Mouse (Mus musculus) heart, adult 2 months (tissue): ENCODE data around the gene Abcc1. TPM values are rescaled to one million over a fixed set of nuclear protein-coding genes. Genes with fewer than 3 reads are reported as not detected.

Experiments
- DNase-seq, 2 experiments: peaks; one replicate each; pipeline ENCODE4 v3.0.0; 2021
- H3K27ac ChIP-seq: fragments of 200-600 bp; 2 replicates; pipeline ENCODE4 v1.8.1; 2022
- H3K27me3 ChIP-seq: fragments of 200-500 bp; 2 replicates; pipeline ENCODE4 v1.6.1; 2012; ENCODE audit warnings: mild to moderate bottlenecking, low read length, inconsistent platforms, mixed read lengths; ENCODE audit not compliant: control insufficient read depth, insufficient read depth
- H3K36me3 ChIP-seq: fragments of 200-500 bp; 2 replicates; pipeline ENCODE4 v1.6.1; 2012; ENCODE audit warnings: low read length, inconsistent platforms; ENCODE audit not compliant: control insufficient read depth, insufficient read depth
- H3K4me1 ChIP-seq: fragments of 200-500 bp; 2 replicates; pipeline ENCODE4 v1.6.1; 2011; ENCODE audit warnings: low read length; ENCODE audit not compliant: control insufficient read depth, insufficient read depth
- H3K4me3 ChIP-seq: fragments of 200-600 bp; 2 replicates; pipeline ENCODE4 v1.8.1; 2022
- H3K79me2 ChIP-seq: fragments of 200-500 bp; replicated peaks from 2 replicates; pipeline ENCODE4 v1.6.1; 2012; ENCODE audit warnings: mild to moderate bottlenecking, inconsistent platforms, low read length, moderate library complexity, mixed read lengths; ENCODE audit not compliant: control insufficient read depth, insufficient read depth
- H3K9ac ChIP-seq: fragments of 200-500 bp; 2 replicates; pipeline ENCODE4 v1.6.1; 2012; ENCODE audit warnings: low read depth, mild to moderate bottlenecking, control low read depth, inconsistent platforms, low read length, mixed read lengths
- CTCF ChIP-seq: fragments of 200-600 bp; IDR thresholded peaks from 2 replicates; pipeline ENCODE4 v1.8.1; 2022; ENCODE audit warnings: antibody characterized with exemption, mild to moderate bottlenecking, moderate library complexity
- EP300 ChIP-seq: fragments of 200-500 bp; IDR thresholded peaks from 2 replicates; pipeline ENCODE4 v1.6.1; 2011; ENCODE audit warnings: low read depth, low read length, control low read depth; ENCODE audit not compliant: insufficient read depth
- POLR2A ChIP-seq: fragments of 200-500 bp; IDR thresholded peaks from 2 replicates; pipeline ENCODE4 v1.6.1; 2011; ENCODE audit warnings: mild to moderate bottlenecking, low read depth, low read length, control low read depth; ENCODE audit not compliant: insufficient read depth
- WGBS: fragments of 180-500 bp; shearing (Covaris S2); methylation state at CpG from one replicate; pipeline ENCODE4 v1.1.7; 2018; 5-methylcytosine and 5-hydroxymethylcytosine counted together
- intact Hi-C: fragments of 180-260 bp; cut with DNase I; formaldehyde crosslinking; loops from one replicate; pipeline ENCODE4 v1.15.1; 2025
- polyA plus RNA-seq: library from polyadenylated mRNA; depleted of rRNA; stranded (reverse); fragments of >200 nt; gene quantifications from 2 replicates; pipeline ENCODE4 v1.2.3, GENCODE M21; 2012
- total RNA-seq, 2 experiments: library from RNA; stranded (reverse); gene quantifications; 2 replicates each; pipeline ENCODE4 v1.2.3; 2021

Gene Abcc1
- total and polyA plus RNA-seq, 3 experiments: 14.4 to 37.5 (median 21.4) TPM

DNA sequence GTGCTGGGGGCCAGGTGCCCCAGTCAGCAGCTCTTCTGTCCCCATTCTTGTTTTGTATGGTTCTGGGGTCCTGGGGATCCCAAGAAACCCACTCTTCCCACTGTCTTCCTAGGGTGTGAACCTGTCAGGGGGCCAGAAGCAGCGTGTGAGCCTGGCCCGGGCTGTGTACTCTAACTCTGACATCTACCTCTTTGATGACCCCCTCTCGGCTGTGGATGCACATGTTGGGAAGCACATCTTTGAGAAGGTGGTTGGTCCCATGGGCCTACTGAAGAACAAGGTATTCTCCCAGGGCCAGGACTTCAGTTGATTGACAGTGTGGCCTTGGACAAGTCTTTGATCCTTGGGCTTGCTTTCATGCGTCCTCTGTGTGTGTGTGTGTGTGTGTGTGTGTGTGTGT, 86.0 kb downstream of the Abcc1 start:
- peaks cover 2% of the 10 kb centered on the region for H3K4me1 ChIP-seq
- H3K27ac ChIP-seq: no peak overlapping the region
- no peak for TF ChIP-seq POLR2A
- no peak for TF ChIP-seq CTCF
- TF ChIP-seq EP300: no peak
- WGBS: 88% methylated on average over 4 of the region's 4 CpGs
- no peaks in the 10 kb centered on the region for H3K36me3 ChIP-seq
- no peak overlapping the region for H3K9ac ChIP-seq
- no peaks in the 10 kb centered on the region for H3K79me2 ChIP-seq
- intact Hi-C loops: loop anchor here (5.0 to 10.0 kb wide), 2 partner anchors 133 to 195 kb away; partner anchors contain the start of gene Fopnl
- DNase-seq: no peak
- H3K27me3 ChIP-seq: no peaks in the 10 kb centered on the region
- no peak overlapping the region for H3K4me3 ChIP-seq

DNA sequence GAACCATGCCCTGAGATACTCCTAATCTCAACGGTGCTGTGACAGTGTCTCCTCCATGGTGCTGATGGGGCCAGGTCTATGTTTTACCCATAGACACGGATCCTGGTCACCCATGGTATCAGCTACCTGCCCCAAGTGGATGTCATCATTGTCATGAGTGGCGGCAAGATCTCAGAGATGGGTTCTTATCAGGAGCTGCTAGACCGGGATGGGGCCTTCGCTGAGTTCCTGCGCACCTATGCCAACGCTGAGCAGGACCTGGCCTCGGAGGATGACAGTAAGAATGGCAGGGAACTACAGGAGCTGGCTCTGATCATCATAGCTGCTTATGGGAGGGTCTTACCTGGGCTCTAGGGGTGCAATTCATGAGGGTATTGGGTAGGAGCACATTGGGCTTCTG, 86.9 kb downstream of the Abcc1 start:
- DNase-seq: no peak
- H3K27ac ChIP-seq: no peak overlapping the region
- intact Hi-C loops: loop anchor here (5.0 to 10.0 kb wide), 2 partner anchors 134 to 196 kb away; partner anchors contain the start of gene Fopnl
- H3K4me3 ChIP-seq: no peak overlapping the region
- WGBS: 98% methylated on average over 8 of the region's 8 CpGs
- TF ChIP-seq CTCF: no peak
- TF ChIP-seq EP300: no peak
- TF ChIP-seq POLR2A: no peak
- H3K79me2 ChIP-seq: no peaks in the 10 kb centered on the region
- H3K4me1 ChIP-seq: peaks cover 2% of the 10 kb centered on the region
- H3K9ac ChIP-seq: no peak overlapping the region
- H3K36me3 ChIP-seq: no peaks in the 10 kb centered on the region
- H3K27me3 ChIP-seq: no peaks in the 10 kb centered on the region

DNA sequence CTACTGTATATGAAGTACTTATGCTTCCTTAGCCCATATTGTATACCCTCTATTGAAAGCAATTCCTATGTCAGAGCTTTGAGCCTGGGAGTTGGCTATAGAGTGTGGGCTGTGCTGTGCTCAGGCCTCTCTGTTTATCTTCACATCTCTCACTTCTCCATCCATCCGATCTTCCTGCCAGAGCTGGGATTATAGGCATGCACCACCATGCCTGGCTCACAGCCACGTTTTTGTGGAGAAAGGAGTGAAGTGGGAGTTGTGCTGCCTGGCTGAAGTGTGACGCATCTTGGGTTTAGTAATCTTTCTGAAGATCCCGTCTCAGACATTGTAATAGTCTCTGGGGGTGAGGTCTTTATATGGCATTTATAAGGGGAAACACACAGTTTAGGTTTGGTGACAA, 88.5 kb downstream of the Abcc1 start:
- Histone ChIP-seq H3K4me1 (no peaks in the 10 kb centered on the region; the same call in none of the 2 replicates), H3K79me2 (no peaks in the 10 kb centered on the region), H3K9ac (no peak overlapping the region), H3K4me3 (no peak overlapping the region), H3K36me3 (no peaks in the 10 kb centered on the region), H3K27ac (no peak overlapping the region), H3K27me3 (no peaks in the 10 kb centered on the region)
- TF ChIP-seq EP300: no peak
- no peak for TF ChIP-seq CTCF
- no peak for TF ChIP-seq POLR2A
- WGBS: 83% methylated on average over 4 of the region's 4 CpGs
- no peak for DNase-seq
- intact Hi-C loops: loop anchor here (5.0 to 10.0 kb wide), 2 partner anchors 135 to 198 kb away; partner anchors contain the start of gene Fopnl

DNA sequence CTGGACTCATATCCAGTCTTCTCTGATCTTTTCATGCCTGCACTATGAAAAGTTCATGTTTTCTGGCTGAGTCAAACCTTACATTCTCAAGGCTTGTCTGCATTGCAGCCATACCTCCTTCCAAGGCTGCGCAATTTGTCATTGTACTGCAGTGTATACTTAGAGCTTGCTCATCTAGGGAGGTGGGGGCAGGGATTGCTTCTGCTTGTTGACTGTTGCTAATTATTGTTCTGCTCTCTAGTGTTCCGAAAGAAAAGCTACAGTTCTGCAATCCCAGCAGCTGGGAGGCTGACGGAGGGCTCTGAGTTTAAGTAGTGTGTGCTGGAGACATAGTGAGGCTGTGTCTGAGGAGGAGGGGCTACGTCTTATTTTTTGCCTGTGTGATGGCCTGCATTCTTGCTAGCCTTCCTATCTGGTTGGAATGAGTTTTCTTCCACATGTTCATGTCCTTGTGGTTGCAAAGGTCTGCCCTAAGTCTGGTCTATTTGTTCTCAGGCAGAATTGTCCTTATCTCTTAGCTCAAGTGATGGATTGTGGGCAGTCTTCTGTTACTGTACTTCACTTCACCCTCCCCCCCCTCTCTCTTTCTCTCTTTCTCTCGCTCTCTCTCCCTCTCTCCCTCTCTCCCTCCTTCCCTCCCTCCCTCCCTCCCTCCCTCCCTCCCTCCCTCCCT, 90.2 kb downstream of the Abcc1 start:
- DNase-seq: no peak
- no peaks in the 10 kb centered on the region for H3K79me2 ChIP-seq
- intact Hi-C loops: no loop called here
- no peaks in the 10 kb centered on the region for H3K36me3 ChIP-seq
- H3K4me3 ChIP-seq: no peak overlapping the region
- 59% methylated on average over 5 of the region's 5 CpGs for WGBS
- no peak overlapping the region for H3K9ac ChIP-seq
- H3K4me1 ChIP-seq: no peaks in the 10 kb centered on the region; the same call in 1 of the 2 replicates
- no peak for TF ChIP-seq POLR2A
- no peak for TF ChIP-seq CTCF
- no peak for TF ChIP-seq EP300
- H3K27ac ChIP-seq: no peak overlapping the region
- no peaks in the 10 kb centered on the region for H3K27me3 ChIP-seq

DNA sequence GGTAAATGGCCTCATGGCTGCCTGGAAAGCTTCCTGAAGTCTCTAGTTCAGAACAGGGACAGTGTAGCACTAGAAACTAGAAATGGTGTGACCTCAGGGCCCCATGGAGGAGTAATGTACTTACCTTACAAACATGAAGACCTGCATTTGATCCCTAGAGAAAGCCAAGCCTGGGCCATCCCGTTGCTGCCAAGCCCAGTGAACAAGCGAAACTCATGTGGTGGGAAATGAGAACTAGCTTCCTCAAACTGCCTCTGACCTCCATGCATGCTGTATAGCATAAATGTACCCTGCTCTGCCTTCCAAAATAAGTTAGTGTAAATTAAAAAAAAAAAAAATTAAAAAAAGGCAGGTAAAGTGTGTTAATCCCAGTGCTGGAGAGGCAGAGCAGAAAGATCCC, 101.2 kb downstream of the Abcc1 start:
- intact Hi-C loops: no loop called here
- 93% methylated on average over 2 of the region's 2 CpGs for WGBS
- Histone ChIP-seq H3K4me1 (no peaks in the 10 kb centered on the region), H3K4me3 (no peak overlapping the region), H3K9ac (no peak overlapping the region), H3K79me2 (no peaks in the 10 kb centered on the region), H3K27ac (no peak overlapping the region), H3K36me3 (no peaks in the 10 kb centered on the region), H3K27me3 (no peaks in the 10 kb centered on the region)
- no peak for TF ChIP-seq POLR2A
- TF ChIP-seq EP300: no peak
- no peak for TF ChIP-seq CTCF
- no peak for DNase-seq

DNA sequence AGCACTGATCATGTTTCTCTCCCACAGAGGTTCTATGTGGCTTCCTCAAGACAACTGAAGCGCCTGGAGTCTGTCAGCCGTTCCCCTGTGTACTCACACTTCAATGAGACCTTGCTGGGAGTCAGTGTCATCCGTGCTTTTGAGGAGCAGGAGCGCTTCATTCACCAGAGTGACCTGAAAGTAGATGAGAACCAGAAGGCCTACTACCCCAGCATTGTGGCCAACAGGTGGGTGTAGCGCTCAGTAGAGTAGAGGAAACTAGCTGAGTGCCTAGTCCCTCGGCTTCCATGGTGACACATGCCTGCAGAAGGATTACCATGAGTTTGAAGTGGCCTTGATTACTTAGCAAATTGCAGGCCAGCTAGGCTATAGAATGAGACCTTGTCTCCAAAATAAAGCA, 103.7 kb downstream of the Abcc1 start:
- Histone ChIP-seq H3K9ac (no peak overlapping the region), H3K4me1 (no peaks in the 10 kb centered on the region), H3K4me3 (no peak overlapping the region), H3K27ac (no peak overlapping the region), H3K27me3 (no peaks in the 10 kb centered on the region), H3K36me3 (no peaks in the 10 kb centered on the region), H3K79me2 (no peaks in the 10 kb centered on the region)
- TF ChIP-seq EP300: no peak
- TF ChIP-seq CTCF: no peak
- TF ChIP-seq POLR2A: no peak
- DNase-seq: peak in 1 of 2 experiments; percentile 8
- WGBS: 92% methylated on average over 6 of the region's 6 CpGs
- intact Hi-C loops: no loop called here
